Mouse (Mus musculus) frontal cortex, postnatal 14 days (tissue): Measurements from ENCODE around the gene Odf3l1.
A peak's percentile ranks its signal among the peaks of the same experiment; 100 is the strongest.

Experiments used
- DNase-seq, 2 experiments: peaks; one replicate each; pipeline ENCODE4 v3.0.0; 2022; ENCODE audit warnings: low spot score in 2 of 2

Gene Odf3l1

GRCm38 (mm10) chr9:56844644-56845043 is 19.8 kb downstream of the Odf3l1 start:
- no peak for DNase-seq

- peak in 1 of 2 experiments; percentile 72 for DNase-seq
These were observed 20.7 kb downstream of the Odf3l1 start for GRCm38 (mm10) chr9:56843679-56844188.

DNA sequence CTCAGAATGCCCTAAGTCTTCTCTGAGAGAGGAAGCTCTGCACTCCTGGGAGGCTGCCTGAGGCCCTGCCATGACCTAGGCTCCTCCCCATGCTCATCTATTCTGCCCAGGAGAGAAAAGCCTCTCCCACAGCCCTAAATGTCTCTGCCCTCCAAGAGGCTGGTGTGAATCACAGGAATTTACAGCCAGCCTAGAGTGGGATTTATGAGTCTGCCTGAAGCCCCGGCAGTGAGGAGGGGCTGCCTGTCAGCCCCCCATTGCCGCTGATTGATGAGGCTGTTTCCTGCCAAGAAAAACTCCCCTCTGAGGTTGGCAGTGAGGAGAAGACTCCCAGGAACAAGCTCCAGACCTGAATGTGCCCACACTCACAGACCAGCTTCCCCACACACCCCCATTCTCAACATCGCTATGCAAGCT is 22.2 kb downstream of the Odf3l1 start:
- no peak for DNase-seq

DNA sequence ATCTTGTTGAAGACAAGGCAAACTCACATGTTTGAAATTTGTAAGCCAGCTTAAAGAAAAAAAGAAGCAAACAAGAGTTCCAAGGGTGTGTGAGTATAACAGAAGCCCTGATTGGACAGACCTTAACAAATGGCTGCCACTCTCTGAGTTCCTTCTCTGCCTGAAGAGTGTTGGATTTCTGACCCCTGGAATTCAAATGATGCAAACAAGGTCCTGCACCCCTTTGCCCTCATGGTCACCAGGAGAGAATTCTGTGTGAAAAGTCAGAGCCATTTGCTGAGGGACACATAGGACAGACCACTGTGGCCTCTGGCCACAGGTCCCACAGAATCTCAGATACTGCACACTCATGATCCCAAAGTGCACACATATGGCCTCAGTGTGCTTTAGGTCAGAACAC is 22.6 kb downstream of the Odf3l1 start:
- DNase-seq: no peak

GRCm38 (mm10) chr9:56840721-56841120 is 23.8 kb downstream of the Odf3l1 start:
- DNase-seq: no peak

DNA sequence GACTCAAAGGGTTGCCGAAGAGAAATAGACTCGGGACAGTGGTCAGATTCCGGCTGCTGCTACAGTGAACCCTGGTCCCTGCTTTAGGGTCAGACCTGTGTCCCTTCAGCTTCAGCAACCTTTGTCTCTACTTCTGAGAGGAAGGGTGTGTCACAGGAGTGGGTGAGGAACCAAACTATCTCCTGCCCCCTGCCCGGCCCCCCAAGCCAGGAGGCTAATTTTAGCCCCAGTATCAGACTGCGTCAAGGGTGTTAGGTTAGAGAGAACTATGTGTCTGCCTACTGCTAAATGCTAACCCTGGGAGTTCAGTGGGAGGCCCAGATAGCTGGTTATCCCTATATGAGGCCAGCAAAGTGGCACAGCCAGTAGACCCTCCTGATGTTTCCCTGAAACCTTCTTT is 29.3 kb downstream of the Odf3l1 start:
- DNase-seq: no peak

GRCm38 (mm10) chr9:56832900-56833299 is 31.6 kb downstream of the Odf3l1 start:
- DNase-seq: no peak

GRCm38 (mm10) chr9:56831904-56832303 is 32.6 kb downstream of the Odf3l1 start:
- DNase-seq: no peak

GRCm38 (mm10) chr9:56830162-56830561 is 34.3 kb downstream of the Odf3l1 start:
- DNase-seq: no peak

DNA sequence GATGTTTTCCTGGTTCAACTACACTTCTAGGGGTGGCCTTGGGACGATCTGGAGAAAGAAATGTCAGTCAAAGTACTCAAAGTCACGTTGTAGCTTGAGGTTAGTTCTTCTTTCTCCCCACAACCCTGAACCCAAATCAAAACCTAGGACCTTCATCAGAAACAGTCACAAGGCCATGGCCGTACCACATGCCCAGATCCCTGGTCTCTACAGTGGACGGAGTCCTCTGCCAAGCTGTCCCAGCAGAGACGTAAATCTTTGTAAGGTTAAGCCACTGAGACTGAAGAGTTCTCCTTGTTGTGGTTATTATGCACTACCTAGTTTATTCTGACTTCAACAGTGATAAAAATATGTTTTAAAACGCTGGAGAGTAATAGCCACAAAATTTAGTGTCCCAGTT is 35.6 kb downstream of the Odf3l1 start:
- no peak for DNase-seq

DNA sequence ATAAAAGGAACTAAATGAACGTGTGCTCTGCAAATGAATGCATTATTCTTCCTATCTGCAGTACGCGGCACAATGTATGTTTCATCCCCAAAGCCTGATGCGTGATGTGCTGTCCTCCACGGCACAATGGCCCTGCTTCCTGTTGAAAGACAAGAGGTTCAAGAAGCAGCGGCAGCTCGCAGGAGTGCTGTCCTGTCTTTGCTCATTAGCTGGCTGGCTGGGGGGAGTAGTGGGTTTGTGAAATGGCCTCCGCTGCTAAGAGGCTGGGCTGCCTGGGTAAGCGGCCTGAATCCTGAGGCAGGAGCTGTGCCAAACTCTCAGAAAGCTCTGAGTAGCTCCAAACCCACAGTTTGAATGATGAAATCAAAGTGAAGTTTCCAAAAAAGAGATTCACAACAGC is 36.3 kb downstream of the Odf3l1 start:
- no peak for DNase-seq

GRCm38 (mm10) chr9:56825476-56826213 is 38.8 kb downstream of the Odf3l1 start:
- DNase-seq: no peak

DNA sequence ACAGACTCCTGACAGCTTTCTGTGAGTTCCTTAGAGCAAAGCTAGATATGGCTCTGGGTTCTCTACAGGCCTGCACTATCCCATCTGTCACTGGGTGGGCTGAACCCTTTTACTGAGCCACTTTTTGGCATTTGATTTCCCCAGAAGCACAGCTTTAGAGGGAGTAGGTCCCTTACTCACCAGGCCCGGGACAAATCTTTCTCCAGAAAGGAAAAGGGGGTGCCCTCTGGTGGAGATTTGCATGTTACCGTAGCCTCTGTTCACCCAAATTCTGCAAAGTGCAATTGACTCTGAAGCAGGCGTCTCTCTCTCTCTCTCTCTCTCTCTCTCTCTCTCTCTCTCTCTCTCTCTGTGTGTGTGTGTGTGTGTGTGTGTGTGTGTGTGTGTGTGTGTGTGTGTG is 39.6 kb downstream of the Odf3l1 start:
- no peak for DNase-seq

- no peak for DNase-seq
These were observed 53.6 kb downstream of the Odf3l1 start for GRCm38 (mm10) chr9:56810916-56811315.

DNA sequence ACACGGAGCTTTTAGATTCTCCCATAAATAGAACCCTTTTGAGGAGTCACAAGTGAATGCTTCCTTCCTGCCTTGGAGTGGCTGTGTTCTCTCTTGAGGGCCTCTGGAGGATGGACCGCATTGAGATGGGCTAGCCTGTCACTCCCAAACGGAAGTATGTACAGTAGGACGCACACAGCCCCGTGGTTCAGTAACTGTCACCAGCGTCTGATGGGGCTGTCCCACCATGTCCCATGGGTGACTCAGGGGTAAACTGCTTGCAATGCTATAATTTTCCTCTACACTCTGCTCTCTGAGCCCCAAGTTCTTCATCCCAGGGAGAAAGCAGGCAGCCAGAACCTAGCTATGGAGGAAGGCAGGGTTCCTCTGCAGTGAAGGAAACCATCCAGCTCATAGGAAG is 56.5 kb downstream of the Odf3l1 start:
- DNase-seq: no peak

DNA sequence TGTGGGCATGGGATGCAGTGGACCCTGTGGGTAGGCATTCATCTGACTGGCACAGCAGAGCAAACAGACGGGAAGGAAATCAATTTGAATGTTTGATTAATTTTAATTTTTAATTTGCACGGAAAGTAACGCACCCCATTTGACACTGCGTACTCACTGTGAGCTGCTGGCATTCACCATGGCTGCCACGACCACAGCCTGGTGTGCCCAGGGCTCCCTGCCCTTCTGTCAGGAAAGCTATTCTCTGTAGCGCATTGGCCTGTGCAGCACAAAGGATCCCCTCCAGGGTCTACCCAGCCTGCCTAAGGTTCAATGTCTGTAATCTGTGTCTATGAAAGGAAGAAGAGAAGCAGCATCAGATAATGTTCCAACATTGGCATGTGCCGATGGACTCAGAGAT is 61.3 kb downstream of the Odf3l1 start:
- no peak for DNase-seq
